Mouse (Mus musculus) G1E (cell line): ENCODE data around the gene Rasl11b.

Experiments
- CTCF ChIP-seq: IDR thresholded peaks from 2 replicates; pipeline ENCODE4 v1.5.1; 2012; ENCODE audit warnings: low read depth, low read length, inconsistent platforms, mixed read lengths
- TAL1 ChIP-seq: conservative IDR thresholded peaks from 2 replicates; pipeline ENCODE4 v1.6.1; 2012; ENCODE audit warnings: low read depth, low read length, inconsistent platforms, mixed read lengths

GRCm38 (mm10) chr5:74198446-74198845, 3.4 kb downstream of the Rasl11b start:
- TF ChIP-seq TAL1 (no peak), CTCF (no peak)
